Mouse (Mus musculus) forebrain, embryonic 12.5 days (tissue): ENCODE results near the gene Cadm1. TPM values are rescaled to one million over a fixed set of nuclear protein-coding genes. Genes with fewer than 3 reads are reported as not detected.

ENCODE experiments used
- ATAC-seq: fragments of 200-750 bp; cut with Nextera tagmentation; 2 replicates; pipeline ENCODE4 v1.8.0; 2017; ENCODE audit warnings: moderate TSS enrichment; ENCODE audit not compliant: low FRiP score
- H3K27ac ChIP-seq: fragments of 300-500 bp; sonication (generic); 2 replicates; pipeline ENCODE4 v1.5.1; 2016; ENCODE audit warnings: mild to moderate bottlenecking
- H3K27me3 ChIP-seq: fragments of 300-500 bp; sonication (generic); 2 replicates; pipeline ENCODE4 v1.6.1; 2016; ENCODE audit warnings: mild to moderate bottlenecking
- H3K36me3 ChIP-seq: fragments of 300-500 bp; sonication (generic); replicated peaks from 2 replicates; pipeline ENCODE4 v1.6.1; 2016; ENCODE audit warnings: mild to moderate bottlenecking
- H3K4me1 ChIP-seq: fragments of 300-500 bp; sonication (generic); 2 replicates; pipeline ENCODE4 v1.6.1; 2016
- H3K4me2 ChIP-seq: fragments of 300-500 bp; sonication (generic); 2 replicates; pipeline ENCODE4 v1.6.1; 2016; ENCODE audit warnings: mild to moderate bottlenecking, moderate library complexity
- H3K4me3 ChIP-seq: fragments of 300-500 bp; sonication (generic); replicated peaks from 2 replicates; pipeline ENCODE4 v1.5.1; 2016; ENCODE audit warnings: mild to moderate bottlenecking
- H3K9ac ChIP-seq: fragments of 300-500 bp; sonication (generic); 2 replicates; pipeline ENCODE4 v1.6.1; 2016; ENCODE audit warnings: mild to moderate bottlenecking
- H3K9me3 ChIP-seq: fragments of 300-500 bp; sonication (generic); 2 replicates; pipeline ENCODE4 v1.6.1; 2016
- WGBS: fragments of 180-500 bp; shearing (Covaris S2); methylation state at CpG from one replicate; pipeline ENCODE4 v1.1.7; 2016; 5-methylcytosine and 5-hydroxymethylcytosine counted together
- polyA plus RNA-seq: library from polyadenylated mRNA; unstranded; fragments of >200 nt; fragmentation: Nextera tagmentation; extraction: Ambion mirVana; gene quantifications from 2 replicates; pipeline ENCODE4 v1.2.1, GENCODE M21; 2016

Cadm1 gene
- polyA plus RNA-seq, 1 experiment from 2014 or later, result 99.8 TPM

DNA sequence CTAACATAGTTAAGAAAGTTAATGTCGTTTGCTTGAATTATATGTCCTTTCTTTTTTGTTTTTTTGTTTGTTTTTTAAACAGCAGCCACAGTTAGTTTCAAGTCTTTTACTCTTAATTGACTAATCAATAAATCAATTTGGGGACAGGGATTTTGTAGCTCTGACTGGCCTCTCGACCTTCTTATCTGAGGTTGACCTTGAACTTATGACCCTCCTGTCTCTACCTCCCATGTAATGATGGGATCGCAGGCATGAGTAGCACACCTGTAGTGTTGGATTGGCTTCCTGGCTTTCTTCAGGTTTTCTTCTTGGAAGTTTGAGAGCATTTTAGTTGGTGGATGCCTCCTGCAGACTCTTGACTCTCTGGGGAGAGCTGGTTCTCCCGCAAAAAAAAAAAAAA lies 53.3 kb downstream of the Cadm1 start:
- no peaks in the 10 kb centered on the region for H3K27me3 ChIP-seq
- ATAC-seq, result no peak

DNA sequence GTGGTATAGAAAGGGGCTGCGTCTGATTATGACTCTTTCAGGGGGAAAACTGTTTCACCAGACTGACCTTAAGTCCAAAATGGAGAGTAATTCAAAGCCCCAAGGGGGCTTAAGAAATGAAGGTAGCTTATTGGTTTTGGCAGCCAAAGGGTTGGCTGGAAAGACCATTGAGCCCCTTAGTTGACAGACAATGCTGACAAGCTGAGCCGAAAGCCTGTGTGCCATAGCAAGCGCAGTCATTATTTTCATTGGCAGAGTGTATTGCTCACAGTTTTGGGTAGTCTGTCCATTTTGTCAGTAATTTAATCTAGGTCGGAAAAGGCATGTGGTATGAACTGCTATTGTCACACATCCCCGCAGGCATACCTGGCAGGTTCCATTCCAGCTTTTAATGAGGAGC lies 56.2 kb downstream of the Cadm1 start:
- Histone ChIP-seq H3K27ac (no peak overlapping the region), H3K36me3 (no peaks in the 10 kb centered on the region), H3K4me3 (no peak overlapping the region), H3K4me1 (peaks cover 31% of the 10 kb centered on the region), H3K27me3 (no peaks in the 10 kb centered on the region), H3K9ac (no peak overlapping the region), H3K4me2 (no peak overlapping the region), H3K9me3 (no peaks in the 10 kb centered on the region)
- 33% methylated on average over 5 of the region's 5 CpGs for WGBS
- no peak for ATAC-seq

More for the DNA sequence above, 53.3 kb downstream of the Cadm1 start:
- Histone ChIP-seq H3K27ac (no peak overlapping the region), H3K4me3 (no peak overlapping the region), H3K4me2 (no peak overlapping the region), H3K4me1 (peaks cover 31% of the 10 kb centered on the region), H3K36me3 (no peaks in the 10 kb centered on the region), H3K9ac (no peak overlapping the region), H3K9me3 (no peaks in the 10 kb centered on the region)
- 89% methylated on average over 4 of the region's 4 CpGs for WGBS

DNA sequence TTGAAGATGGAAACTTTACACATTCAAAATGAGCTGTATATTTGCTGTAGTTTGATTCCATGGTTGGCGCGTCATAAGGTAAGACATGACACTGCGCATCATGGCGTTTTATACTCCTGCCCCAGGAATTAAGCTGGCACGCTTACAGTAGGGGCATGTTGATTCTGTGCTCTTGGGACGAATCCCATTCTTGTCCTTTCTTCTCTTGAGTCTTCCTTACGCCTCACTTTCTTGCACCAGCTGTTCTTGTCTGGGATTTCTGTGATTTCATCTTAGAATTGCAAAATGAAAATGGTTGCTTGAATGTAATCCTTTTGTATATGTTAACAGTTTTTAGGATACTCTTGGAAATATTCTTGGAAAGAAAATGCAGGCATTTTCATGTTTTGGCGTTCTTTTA lies 56.9 kb downstream of the Cadm1 start:
- Histone ChIP-seq H3K36me3 (no peaks in the 10 kb centered on the region), H3K27ac (no peak overlapping the region)
- 78% methylated on average over 8 of the region's 8 CpGs for WGBS

DNA sequence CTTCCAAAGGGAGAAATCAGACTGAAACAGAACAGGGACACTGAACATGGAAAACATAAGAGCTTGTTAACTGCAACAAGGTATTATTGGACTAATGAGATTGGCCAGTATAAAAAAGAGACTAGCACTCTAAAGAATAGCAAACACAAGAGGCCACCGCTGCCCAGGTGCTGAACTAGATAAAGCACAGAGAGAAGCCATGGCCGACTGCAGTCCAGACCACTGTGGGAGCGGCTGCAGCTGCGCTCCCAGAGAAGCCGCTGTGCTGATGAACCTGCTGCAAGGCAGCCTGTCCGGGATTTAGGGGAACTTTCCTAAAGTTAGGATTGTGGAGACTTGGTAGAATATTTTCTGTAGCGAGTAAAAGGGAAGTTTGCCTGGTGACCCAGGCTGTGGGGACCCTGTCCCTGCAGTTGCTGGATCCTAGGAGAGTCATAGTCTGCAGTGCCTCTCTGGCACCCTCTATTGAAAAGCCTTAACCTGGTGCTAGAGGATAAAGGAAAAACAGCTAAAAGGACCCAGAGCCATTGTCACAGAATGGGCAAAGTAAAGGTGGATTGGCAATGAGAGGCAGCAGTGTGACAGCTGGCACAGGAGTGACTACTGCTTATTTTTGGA lies 57.7 kb downstream of the Cadm1 start:
- Histone ChIP-seq H3K4me2 (no peak overlapping the region), H3K4me3 (no peak overlapping the region), H3K9me3 (no peaks in the 10 kb centered on the region), H3K27me3 (no peaks in the 10 kb centered on the region), H3K36me3 (no peaks in the 10 kb centered on the region), H3K4me1 (peaks cover 31% of the 10 kb centered on the region), H3K9ac (no peak overlapping the region), H3K27ac (no peak overlapping the region)
- ATAC-seq, result no peak
- 48% methylated on average over 7 of the region's 7 CpGs for WGBS

More for the DNA sequence above, 56.9 kb downstream of the Cadm1 start:
- no peaks in the 10 kb centered on the region for H3K9me3 ChIP-seq
- H3K4me2 ChIP-seq, result no peak overlapping the region
- H3K27me3 ChIP-seq, result no peaks in the 10 kb centered on the region
- ATAC-seq, result no peak
- peaks cover 31% of the 10 kb centered on the region for H3K4me1 ChIP-seq
- no peak overlapping the region for H3K9ac ChIP-seq
- no peak overlapping the region for H3K4me3 ChIP-seq

DNA sequence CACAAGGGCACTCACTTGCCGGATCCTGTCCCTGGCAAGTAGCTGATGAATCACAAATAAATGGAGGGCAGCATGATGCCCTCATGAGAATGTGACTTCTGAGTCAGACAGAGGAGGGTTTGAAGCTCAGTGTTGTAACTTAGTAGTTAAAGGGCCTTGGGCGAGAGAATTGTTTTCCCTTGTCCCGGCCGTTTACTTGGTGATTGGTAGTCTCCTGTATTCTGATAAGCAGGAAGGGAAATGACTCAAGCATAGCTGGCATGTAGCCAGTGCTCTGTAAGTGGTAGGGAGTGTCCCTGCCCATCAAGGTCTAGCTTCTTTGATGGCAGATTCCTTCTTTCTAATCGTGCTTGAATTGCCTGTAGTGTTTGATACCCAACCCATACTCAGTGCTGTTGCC lies 59.9 kb downstream of the Cadm1 start:
- WGBS, result 81% methylated on average over 5 of the region's 5 CpGs
- Histone ChIP-seq H3K27ac (no peak overlapping the region), H3K9me3 (no peaks in the 10 kb centered on the region), H3K4me1 (peaks cover 28% of the 10 kb centered on the region), H3K27me3 (no peaks in the 10 kb centered on the region), H3K36me3 (no peaks in the 10 kb centered on the region), H3K4me3 (no peak overlapping the region), H3K9ac (no peak overlapping the region), H3K4me2 (no peak overlapping the region)
- ATAC-seq, result no peak

DNA sequence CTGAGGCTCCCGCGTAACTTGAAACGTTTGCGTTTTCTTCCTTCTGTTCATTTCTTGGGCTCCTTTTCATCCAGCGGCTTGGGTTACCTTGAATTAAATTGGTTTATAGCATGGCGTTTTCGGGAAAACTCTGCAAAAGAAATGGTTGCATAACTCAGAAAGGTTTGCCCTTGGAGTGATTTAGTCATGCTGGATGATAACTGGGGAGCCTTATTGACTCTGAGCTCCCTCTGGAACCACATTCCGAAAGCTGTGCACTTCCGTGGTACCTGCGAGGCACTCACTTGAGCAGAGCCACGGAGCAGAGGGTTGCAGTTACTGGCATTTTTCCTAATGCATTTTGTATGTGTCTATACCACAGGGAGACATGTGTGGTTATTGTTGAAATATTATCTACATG lies 71.6 kb downstream of the Cadm1 start:
- Histone ChIP-seq H3K4me2 (no peak overlapping the region), H3K4me3 (no peak overlapping the region), H3K27ac (no peak overlapping the region), H3K27me3 (no peaks in the 10 kb centered on the region), H3K9me3 (no peaks in the 10 kb centered on the region), H3K36me3 (no peaks in the 10 kb centered on the region), H3K4me1 (peaks cover 33% of the 10 kb centered on the region), H3K9ac (no peak overlapping the region)
- ATAC-seq, result no peak
- 81% methylated on average over 11 of the region's 11 CpGs for WGBS

DNA sequence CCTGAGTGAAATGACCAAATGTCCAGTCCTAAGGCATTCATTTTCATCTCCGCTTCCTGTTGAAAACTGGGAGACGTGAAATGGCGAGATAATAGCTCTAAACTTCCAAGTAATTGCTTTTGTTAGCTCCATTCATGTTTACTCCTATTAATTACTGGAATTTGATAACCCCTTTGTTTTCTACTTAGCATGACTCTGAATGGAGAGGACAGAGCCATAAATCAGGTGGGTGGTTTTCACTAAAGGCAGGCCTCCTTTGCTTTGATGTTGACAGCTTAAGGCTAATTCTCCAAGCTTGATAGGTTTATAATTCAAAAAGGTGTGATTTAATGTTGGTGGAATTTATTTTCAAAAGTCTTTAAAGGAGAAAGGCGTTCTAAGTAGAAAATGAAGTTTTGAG lies 74.0 kb downstream of the Cadm1 start:
- no peaks in the 10 kb centered on the region for H3K36me3 ChIP-seq
- ATAC-seq, result no peak
- WGBS, result 33% methylated on average over 4 of the region's 4 CpGs

DNA sequence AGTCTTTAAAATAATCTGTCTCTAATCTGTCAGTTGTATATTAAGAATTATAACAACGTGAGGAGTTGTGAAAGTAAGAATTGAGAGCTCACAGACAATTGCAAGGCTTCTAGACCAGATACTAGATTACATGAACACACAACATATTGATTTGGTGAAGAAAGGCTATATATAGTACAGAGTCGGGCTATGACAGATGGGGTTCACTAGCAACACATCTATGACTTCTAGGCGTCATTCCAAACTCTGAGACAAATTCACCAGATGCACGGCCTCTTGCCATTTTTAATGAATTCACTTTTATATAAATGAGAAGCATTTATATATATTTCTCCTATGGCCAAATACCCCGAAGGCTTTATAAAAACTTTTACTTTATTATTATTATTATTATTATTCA lies 75.7 kb downstream of the Cadm1 start:
- ATAC-seq, result no peak
- WGBS, result 90% methylated on average over 5 of the region's 5 CpGs

More for the DNA sequence above, 74.0 kb downstream of the Cadm1 start:
- Histone ChIP-seq H3K27me3 (no peaks in the 10 kb centered on the region), H3K4me3 (no peak overlapping the region), H3K27ac (no peak overlapping the region), H3K9me3 (no peaks in the 10 kb centered on the region), H3K4me1 (peaks cover 19% of the 10 kb centered on the region), H3K4me2 (no peak overlapping the region), H3K9ac (no peak overlapping the region)

DNA sequence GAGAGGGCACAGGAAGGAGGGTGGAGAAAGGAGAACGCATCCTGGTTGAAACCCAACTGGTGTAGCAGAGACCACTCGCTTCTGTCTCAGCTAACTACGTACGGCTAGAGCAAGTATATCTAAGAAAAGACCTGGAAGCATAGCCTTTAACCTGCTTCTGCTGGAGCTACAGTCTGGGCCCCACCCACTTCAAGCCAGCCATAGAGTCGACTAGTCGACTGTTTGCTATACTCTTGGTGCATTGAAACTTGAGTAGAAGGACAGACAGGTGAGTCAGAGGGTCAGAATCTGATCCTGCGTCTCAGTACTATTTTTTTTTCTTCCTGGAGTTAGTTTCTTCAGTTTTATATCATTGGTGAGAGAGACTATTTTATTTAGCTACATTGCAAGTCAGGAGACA lies 78.5 kb downstream of the Cadm1 start:
- Histone ChIP-seq H3K4me1 (peaks cover 19% of the 10 kb centered on the region), H3K27ac (no peak overlapping the region), H3K9me3 (no peaks in the 10 kb centered on the region), H3K36me3 (no peaks in the 10 kb centered on the region), H3K4me2 (no peak overlapping the region), H3K9ac (no peak overlapping the region), H3K27me3 (no peaks in the 10 kb centered on the region), H3K4me3 (no peak overlapping the region)
- WGBS, result 77% methylated on average over 7 of the region's 7 CpGs
- ATAC-seq, result no peak

More for the DNA sequence above, 75.7 kb downstream of the Cadm1 start:
- H3K4me3 ChIP-seq, result no peak overlapping the region
- H3K27me3 ChIP-seq, result no peaks in the 10 kb centered on the region
- H3K27ac ChIP-seq, result no peak overlapping the region
- H3K36me3 ChIP-seq, result no peaks in the 10 kb centered on the region
- no peaks in the 10 kb centered on the region for H3K9me3 ChIP-seq
- peaks cover 24% of the 10 kb centered on the region for H3K4me1 ChIP-seq
- no peak overlapping the region for H3K9ac ChIP-seq
- no peak overlapping the region for H3K4me2 ChIP-seq

DNA sequence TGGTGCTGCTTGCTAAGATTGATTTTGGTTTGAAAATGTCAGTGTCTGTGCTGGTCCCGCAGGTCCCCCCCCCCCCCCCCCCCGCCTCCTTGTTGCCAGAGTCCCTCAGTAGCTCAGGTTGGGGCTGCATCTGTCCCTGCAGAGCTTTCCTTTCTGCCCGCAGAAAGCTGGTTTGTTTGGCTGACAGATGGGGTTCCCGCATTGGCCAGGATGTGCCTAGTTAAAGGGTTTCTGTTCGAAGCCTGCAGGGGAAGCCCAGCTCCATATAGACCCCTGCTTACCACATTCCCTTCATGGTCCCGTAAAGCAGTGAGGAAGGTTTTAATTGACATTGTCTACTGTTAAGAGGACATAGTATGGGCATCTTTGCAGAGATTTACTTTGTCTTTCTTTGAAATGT lies 78.9 kb downstream of the Cadm1 start:
- H3K4me3 ChIP-seq, result no peak overlapping the region
- no peak overlapping the region for H3K9ac ChIP-seq
- peaks cover 16% of the 10 kb centered on the region for H3K4me1 ChIP-seq
- WGBS, result 56% methylated on average over 5 of the region's 6 CpGs
- no peaks in the 10 kb centered on the region for H3K27me3 ChIP-seq
- no peak overlapping the region for H3K4me2 ChIP-seq
- ATAC-seq, result no peak
- no peak overlapping the region for H3K27ac ChIP-seq
- H3K36me3 ChIP-seq, result no peaks in the 10 kb centered on the region
- H3K9me3 ChIP-seq, result no peaks in the 10 kb centered on the region

DNA sequence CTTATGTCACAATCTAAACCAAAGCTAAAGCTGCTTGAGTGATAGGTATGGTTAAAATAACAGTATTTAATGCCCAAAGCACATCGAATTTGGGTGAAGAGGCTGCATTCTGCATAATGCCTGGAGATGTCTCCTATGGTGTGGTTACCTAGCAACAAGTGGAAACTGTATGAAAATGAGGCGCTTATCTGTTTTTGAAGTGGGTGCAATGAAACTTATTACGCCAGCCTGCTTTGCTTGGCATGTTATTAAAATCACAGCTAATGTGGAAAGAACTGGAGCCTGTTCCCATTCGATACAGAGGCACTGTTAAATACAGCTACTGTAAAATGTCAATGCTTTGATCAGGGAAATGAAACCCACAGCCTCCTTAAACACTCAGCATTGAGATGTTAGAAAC lies 79.5 kb downstream of the Cadm1 start:
- WGBS, result 57% methylated on average over 4 of the region's 4 CpGs
- no peak overlapping the region for H3K27ac ChIP-seq
- no peak for ATAC-seq

DNA sequence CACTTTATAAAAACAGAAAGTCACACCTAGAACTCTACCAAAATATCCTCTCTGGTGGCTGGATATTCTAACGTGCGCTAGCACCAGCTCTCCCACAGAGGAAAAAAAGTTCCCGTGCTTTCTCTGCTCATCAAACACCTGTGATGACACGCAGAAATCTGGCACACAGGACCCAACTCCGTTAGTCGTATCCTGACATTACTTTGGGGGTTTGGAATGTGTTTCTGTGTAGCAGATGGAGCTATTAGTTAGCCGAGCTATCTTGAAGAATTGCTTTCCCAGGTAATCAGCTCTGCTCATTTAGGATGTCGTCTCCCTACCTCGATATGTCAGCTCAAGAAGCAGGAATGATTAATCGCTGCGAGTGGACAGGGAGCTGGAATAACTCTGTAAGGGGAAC lies 80.3 kb downstream of the Cadm1 start:
- no peak for ATAC-seq
- Histone ChIP-seq H3K4me1 (peaks cover 16% of the 10 kb centered on the region), H3K4me3 (no peak overlapping the region), H3K9ac (no peak overlapping the region), H3K27ac (no peak overlapping the region), H3K9me3 (no peaks in the 10 kb centered on the region), H3K27me3 (no peaks in the 10 kb centered on the region), H3K4me2 (no peak overlapping the region), H3K36me3 (no peaks in the 10 kb centered on the region)
- 83% methylated on average over 11 of the region's 11 CpGs for WGBS

More for the DNA sequence above, 79.5 kb downstream of the Cadm1 start:
- Histone ChIP-seq H3K4me2 (no peak overlapping the region), H3K9ac (no peak overlapping the region), H3K27me3 (no peaks in the 10 kb centered on the region), H3K4me3 (no peak overlapping the region), H3K36me3 (no peaks in the 10 kb centered on the region), H3K9me3 (no peaks in the 10 kb centered on the region), H3K4me1 (peaks cover 16% of the 10 kb centered on the region)

DNA sequence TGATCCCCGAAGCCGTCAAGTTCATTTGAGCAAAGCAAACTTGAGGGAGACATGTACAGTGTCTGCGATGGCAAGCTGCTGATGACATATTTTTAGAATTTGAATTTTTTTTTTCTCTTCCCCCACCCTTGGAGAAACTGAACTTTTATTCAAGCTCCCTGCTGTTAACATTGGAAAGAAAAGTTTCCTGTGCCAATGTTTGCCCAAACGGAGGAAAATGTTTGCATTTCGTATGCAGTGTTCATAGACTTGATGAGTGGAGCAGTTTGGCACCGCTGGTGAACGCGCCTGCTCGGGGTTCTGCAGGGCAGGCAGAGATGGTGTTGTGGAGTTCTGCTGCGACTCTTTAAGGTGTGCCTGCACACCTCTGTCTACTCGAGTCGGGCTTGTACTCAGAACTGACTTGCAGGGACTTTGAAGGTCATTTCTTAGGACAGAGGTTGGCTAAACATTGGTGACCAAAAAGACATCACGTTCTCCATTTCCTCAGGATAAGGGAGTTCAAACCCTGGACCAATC lies 83.0 kb downstream of the Cadm1 start:
- Histone ChIP-seq H3K9ac (no peak overlapping the region), H3K9me3 (no peaks in the 10 kb centered on the region), H3K36me3 (no peaks in the 10 kb centered on the region), H3K4me3 (no peak overlapping the region), H3K27me3 (no peaks in the 10 kb centered on the region), H3K4me2 (no peak overlapping the region), H3K27ac (no peak overlapping the region), H3K4me1 (peaks cover 33% of the 10 kb centered on the region)
- WGBS, result 86% methylated on average over 13 of the region's 13 CpGs
- ATAC-seq, result no peak
